Mouse (Mus musculus) gonadal fat pad, adult 2 months (tissue): ENCODE results near the gene Gm20518. TPM values are rescaled to one million over a fixed set of nuclear protein-coding genes. Genes with fewer than 3 reads are reported as not detected.

Experiments
- DNase-seq: peaks from one replicate; pipeline ENCODE4 v3.0.0-alpha.2; 2012; ENCODE audit warnings: low read depth
- polyA plus RNA-seq: library from polyadenylated mRNA; depleted of rRNA; stranded (reverse); fragments of >200 nt; gene quantifications from 2 replicates; pipeline ENCODE4 v1.2.3, GENCODE M21; 2012

Gene Gm20518
- polyA plus RNA-seq, 1 experiment: 0.35 TPM

DNA sequence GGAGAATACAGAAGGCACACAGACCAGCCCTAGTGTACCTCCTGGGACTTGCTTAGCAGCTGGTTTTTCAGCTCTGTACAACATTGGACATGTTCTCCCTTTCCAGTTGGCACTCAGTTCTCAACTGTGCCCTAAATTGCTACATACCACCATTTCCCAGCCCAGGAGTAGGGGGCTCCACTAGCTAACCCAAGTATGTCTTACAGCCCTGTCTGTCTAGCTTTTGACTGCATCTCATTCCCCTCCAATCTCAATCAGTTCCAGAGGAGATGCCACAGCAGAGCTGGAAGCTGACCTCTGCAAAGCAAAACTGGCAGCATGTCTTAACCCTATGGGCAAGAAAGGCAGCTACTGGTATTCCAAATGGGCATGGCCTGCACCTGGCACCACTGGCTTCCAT lies 4.6 kb upstream of the Gm20518 start:
- DNase-seq: no peak

DNA sequence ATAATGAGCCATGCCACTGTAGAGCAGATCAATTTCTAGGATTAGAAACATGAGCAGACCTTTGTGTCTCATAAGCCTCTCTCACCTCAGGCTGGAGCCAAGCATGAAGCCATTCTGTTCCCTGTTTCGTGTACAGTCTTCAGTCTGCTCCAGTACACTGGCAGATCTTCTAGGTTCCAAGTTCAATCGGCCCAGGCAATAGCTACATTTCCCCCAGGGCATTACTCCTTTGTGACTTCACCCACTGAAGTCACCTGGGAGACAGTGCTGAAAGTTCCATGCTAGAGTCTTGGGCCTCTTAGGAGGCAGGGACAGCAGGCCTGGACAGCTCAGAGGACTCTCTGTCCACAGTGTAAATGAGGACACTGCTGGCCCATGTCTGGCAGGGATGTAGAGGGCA lies 2.5 kb upstream of the Gm20518 start, which contains the start of gene Tssk1:
Gene Tssk1, plus strand, starts transcription at position 301 of the 400 bp plus-strand sequence.
- no peak for DNase-seq

DNA sequence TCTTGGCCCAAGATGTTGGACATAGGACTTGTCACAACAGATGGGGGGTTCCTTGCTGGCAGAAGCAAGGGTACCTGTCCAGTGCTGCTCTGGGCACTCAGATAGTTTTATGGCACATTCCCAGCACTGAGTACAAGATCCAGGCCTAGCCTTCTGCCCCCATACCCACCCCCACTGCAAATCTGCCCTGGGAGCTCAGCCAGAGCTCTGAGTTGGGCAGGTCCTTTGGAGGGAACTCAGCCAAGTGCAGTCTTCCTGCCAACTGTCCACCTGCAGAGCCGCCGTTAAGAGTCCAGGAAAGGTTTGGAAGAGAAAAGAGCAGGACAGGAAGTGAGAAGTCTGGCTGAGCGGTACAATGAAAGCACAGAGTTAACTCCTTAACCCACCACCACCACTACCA lies 1.1 kb upstream of the Gm20518 start:
- DNase-seq: no peak

DNA sequence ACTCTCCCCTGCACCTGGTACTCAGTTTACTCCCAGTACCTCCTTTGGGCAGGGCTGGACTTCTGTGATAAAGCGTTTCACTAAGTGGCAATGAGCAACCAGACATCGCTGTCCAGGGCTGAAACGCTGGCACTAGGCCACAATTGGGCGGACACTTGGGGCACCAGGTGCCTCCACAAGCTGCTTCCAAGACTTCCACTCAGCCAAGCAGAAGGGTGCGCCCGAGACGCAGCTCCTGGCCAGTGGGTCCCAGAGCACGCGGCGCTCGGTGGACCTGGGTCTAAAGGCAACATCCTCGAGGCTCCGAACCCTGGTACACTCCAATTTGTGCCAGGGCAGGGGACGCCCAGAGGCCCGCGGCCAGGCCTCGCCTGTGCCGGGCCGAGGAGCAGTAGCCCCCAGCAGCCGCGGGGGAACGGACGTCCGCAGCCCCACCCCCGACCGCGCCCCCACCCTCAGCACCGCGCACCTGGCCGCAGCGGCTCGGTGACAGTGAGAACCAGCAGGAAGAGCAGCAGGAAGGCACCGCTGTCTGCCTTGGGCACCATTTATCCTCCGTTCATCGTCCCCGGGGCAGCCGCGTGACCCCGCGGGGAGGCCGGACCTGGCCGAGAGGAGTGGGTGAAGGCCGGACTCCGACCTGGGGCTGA lies 429 bp downstream of the Gm20518 start:
- no peak for DNase-seq

DNA sequence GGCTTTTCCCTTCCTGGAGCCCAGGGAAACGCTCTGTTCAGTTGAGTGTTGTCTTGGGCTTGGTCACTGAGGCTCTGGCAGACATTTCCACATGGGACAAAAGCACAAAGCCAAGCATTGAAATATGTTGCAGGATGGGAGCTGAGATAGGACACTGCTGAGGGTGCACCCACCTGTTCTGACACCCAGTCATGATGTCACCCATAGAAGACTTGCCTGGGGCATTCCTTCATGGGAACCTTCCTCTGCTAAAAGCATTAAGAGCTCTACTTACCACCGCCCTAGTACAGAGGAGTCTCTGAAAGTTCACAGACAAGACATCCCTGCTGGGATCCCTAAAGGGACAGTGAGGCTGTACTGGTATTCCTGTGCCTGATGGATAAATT lies 1.1 kb downstream of the Gm20518 start:
- DNase-seq: no peak

DNA sequence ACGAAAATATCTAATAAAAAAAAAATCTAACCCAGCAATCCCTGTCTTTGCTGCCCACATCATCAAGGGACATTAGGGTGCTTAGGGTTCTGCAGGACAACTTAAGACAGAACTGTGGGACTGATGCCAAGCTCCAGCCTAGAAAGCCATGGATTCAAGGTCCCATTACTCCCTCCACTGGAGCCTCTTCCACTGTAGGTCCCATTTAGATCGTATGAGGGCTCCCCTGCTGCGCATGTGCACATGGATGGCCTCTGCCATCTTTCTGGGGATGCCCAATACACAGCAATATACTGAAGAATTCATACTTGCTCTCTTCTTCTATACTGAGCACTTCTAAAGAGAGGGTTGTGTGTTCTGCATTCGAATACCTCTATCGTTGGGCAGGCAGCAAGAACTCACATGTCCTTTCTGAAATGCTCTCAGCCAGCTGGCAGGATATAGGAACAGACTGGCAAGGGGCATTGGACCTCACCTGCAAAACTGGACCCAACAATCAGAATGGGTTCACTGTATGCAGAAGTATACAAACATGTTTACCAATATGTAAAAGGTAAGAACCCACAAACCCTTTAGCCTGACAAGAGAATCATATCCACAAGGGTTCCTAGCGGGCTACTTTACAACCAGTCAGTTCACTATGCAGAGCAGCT lies 1.7 kb downstream of the Gm20518 start:
- DNase-seq: no peak

DNA sequence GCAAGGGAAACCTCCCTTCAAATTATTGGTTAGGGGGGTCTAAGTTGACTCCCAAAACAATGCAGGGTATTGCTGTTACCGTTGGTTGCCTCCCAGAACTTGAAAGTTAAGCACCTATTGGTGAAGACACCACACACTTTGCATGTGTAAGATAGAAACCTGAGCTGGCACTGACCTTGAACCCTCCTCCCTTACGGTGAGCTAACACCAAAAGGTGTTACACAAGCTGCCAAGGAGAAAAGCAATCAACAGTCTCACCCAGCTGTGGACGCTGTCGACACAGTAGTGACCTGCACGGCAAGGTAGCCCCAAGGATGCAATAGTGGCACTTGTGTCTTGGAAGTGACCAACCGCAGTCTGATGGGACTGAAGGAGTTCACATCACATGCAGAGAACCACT lies 7.4 kb downstream of the Gm20518 start:
- DNase-seq: no peak

DNA sequence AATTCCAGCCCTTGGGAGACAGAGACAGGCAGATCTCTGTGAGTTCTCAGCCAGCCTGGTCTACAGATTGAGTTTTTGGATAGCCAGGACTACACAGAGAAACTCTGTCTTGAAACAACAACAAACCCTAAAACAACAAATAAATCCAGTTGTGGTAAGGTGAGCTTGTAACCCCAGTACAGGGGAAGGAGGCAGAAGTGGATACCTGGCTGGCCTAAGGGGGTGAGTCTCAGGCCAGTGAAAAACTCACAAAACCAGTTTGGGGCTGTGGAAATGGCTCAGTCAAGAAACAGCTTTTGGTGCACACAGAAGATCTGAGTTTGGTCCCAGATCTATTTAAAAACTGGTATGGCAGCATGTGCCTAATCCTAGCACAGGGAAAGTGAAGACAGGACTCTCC lies 9.3 kb downstream of the Gm20518 start:
- no peak for DNase-seq

DNA sequence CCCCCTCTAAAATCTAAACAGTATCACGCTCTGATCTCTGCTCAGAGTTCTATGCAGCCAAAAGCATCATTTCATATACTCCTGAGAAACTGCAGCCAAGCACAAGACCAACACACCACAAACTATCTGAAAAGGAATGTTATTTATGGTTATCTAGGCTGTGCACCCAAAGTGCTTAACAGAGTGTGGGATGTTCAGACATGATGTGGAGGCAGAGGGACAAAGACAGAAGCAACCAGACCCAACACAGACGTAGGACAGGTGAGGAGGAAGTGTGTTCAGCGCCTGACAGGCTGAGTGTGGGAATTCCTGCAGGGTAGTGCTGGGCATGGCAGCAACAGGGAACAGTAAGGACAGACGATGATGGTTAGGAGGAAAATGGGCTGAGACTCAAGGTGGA lies 11.9 kb downstream of the Gm20518 start:
- no peak for DNase-seq

DNA sequence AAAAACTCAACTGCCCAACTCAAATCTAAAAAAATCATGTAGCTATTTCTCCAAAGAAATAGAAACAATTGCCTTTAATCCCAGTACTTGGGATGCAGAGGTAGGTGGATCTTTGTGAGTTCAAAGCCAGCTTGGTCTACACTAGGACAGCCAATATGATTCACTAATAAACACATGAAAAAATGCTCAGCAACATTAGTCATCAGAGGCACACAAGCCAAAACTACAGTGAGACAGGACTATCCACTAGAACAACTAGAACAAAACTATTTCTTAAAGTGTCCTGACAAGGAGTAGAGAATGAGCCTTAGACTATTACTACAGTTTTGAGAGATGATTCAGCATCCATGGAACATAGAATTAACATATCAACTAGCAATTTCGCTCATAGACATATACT lies 15.4 kb downstream of the Gm20518 start:
- no peak for DNase-seq

DNA sequence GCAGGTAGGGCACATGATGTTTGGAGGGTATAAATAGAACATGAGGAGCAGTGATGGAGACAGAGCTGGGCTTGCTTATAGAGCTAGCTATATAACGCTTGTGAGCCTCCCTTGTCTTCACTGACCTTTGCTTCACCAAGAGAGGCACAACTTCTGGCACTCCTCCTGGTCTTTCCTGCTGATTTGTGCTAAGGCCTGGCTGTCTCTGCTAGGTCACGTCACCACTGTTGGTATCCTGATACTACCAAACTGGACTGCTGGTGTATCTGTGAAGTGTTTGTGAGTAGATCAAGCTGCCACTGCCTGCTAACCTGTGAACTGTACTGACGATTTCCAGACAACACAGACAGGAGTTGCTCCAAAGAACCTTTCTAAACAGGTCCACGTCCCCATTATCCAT lies 16.3 kb downstream of the Gm20518 start:
- no peak for DNase-seq

DNA sequence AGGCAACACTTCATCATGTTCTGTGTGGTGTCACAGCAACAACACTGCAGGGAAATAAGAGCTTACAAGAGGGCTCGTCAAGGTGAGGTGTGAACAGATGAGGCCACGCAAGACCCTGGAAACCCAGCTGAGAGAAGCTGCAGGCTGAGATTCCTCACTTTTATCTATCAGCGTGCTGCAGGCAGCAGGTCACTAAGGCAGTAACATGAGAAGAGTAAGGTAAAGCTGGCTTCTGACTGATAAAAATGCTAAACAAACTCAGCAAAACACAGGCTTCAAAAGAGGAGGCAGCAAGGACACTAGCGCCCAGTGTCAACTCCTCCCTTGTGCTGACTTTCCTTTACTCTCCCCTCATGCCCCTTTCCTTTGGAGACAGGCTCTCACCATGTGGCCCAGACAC lies 18.5 kb downstream of the Gm20518 start:
- DNase-seq: no peak

DNA sequence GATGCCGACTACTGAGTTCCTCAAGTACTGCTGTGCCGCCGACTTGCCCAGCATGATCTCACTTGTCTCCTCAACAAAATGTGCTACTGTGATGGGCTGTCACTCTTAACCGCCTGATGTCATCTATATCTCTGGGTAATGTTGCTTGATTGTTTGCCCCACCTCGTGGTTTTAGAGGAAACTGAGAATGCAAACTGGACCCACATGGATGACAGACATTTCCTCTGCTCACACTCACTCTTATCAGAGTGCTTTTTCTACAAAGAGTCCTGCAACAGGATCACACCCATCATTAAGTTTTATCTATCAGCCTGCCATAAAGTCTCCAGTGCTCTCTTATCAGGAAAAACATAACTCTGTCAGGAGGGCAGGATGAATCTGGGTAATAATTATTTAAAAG lies 20.2 kb downstream of the Gm20518 start:
- DNase-seq: no peak

DNA sequence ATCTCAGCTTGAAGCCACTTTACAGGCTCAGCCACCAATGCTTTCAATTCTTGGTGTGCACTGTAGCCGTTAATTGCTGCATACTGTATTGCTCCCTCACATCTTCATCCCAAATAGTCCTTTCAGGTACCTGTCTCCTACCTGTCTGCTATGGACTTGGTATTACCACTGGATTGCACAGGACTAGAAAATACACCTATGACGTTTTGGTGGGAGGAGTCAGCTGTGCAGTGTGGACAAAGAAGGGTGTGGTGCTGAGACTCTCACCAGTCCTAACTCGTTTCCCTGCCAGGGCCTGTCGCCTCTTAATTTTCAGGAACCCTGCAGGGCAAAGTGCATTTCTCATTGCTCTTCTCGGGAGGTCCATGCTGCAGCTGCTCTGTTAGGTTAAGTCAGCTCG lies 25.7 kb downstream of the Gm20518 start:
- DNase-seq: no peak

DNA sequence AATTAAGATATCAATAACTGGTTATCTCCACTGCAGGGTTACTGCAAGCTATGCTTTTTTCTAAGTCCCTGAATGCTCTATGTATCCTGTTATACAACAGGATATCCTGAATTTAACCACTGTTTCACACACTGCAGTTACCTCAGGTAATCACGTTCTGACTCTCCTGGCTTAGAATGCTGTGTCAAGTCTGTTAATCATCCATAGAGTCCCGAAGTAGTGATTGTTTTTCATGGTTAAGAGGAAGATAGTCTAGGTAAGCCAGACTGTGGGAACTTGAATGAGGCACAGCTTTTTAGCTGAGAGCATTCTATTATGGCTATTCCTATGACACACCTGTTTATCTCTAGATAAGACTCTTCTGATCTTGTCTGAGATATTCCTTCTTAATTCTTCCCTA lies 26.2 kb downstream of the Gm20518 start:
- no peak for DNase-seq

DNA sequence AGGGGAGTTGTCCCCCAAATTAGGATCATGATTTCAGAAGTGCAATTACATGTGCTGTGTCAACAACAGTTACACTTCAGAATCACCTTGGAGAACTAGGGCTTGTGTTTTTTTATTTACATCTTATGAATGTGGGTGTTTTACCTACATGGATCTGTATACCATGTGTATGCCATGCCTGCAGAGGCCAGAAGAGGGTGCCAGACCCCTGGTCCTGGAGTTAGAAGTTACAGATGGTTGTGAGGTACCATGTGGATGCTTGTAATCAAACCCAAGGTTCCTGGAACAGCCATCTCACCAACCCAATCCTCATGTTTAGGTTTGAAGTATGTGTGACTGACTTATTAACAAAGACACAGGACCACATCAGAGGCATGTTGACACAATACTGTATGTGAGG lies 32.9 kb downstream of the Gm20518 start:
- DNase-seq: no peak

DNA sequence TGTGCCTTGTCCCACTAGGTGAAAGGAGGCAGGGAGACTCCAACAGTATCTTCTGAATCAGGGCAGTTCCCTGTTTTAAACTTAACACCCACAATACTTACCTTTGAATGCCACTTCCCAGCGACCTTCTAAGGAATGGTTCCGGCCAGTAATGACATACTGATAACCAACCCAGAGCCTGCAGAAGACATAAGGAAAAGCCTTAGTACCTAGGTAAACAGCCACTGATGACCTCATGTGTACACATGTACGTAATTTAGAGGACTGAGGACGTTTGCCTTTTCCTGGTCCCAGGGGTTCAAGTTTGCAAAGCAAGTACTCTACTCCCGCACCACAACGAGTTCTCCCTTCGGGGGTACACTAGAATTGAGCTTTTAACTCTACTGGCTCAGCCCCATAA lies 34.3 kb downstream of the Gm20518 start:
- DNase-seq: no peak

DNA sequence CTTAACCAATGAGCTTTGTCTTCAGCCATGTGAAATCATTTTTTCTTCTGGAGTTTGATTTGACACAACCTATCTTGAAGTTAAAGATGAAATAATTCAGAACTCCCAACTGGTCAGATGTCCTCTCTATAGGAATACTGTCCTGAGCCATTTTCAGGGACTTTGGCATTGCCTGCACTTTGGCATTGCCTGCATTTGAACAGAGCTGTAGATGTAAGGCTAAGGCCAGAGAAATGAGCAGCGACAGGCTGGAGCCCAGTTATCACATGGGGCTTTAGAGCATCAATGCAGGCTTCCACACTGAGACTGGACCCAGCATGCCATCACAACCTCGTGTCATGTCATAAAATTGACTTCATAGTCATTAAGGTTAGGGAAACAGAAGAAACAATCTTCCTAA lies 38.2 kb downstream of the Gm20518 start:
- no peak for DNase-seq

DNA sequence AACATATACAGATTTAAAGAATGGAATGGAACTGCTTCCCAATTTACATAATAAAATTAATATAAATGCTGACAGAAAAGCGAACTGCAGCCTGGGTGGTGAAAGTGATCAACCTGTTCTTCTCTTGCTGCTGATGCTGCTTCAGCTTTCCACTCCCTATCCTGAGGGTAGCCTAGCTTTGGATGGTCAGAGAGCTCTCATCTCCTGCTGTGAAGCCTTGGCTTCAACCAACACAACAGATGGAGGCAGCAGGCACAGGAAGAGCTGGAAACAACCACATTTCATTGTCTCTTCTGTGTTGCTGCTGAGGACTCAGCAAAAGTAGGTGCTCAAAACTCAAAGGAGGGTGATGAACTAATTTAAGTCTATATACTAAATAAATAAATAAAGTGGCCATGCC lies 39.6 kb downstream of the Gm20518 start:
- no peak for DNase-seq

DNA sequence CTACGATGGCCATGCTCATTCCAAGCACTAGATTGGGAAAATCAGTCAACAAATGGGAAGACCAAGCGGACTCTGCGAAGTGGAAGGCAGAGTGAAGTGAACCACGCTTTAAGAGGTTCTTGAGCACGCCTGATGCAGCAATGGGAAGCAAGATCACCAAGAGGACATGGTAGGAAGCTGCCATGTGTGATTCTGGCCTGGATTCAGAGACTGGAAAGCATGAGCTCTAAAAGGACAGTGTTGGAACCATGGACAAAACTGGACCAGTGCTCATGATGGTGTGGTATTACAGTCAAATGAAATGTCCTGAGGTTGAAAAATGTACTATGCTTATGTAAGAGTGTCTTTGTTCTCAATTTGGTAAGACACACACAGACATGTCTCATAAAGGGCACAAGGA lies 40.1 kb downstream of the Gm20518 start:
- no peak for DNase-seq

DNA sequence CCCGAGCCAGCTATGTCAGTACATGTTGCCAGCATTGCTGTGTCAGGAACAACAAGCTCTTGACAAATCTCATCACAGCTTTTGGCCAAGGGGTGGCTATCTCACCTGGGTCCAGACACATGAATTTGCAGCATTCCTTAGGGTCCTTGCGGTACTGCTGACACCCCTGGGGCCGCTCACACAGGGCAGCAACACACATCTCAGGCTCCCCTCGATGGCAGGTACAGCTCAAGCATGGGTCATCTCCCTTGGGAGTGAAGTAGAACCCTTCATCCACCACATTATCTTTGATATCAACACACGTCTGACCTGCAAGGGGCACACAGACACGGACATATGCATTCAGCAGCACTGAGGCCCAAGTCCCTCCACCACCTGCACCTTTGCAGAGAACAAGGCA lies 42.0 kb downstream of the Gm20518 start:
- no peak for DNase-seq

DNA sequence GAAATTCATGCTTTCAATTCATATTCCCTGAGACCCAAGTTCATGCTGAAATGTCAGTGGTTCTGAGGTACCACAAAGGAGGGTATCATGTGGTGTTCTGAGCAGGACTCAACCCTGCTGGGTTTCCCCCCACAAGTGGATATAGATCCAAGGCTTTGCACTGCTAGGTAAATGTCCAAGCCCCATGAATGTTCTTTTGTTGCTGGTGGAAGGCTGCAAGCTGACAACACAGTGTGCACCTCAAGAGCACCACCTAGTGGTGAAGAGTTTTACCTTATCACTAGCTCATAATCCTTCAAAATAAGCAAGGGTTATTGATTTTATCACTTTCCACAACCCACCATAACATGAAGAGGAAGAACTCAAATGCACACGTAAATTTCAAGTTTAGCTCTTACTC lies 42.5 kb downstream of the Gm20518 start:
- DNase-seq: no peak

DNA sequence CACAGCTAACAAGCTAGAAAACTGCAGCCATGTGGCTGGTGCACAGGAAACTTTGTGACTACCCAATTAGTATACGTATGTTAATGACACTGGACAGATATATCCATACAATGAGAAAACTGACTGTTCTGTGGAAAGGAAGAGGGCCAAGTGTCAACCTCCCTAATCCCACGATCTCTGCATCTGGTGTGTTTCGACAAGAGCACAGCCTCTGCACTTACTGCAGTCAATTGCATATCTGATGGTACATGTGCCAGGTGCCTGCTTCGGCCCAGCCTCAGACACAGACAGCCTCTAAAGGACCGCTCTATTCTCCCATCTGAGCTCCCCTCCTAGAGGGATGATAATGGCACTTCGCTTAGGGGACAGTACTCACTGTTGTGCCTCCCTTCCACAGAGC lies 43.0 kb downstream of the Gm20518 start:
- no peak for DNase-seq
